Mouse (Mus musculus): ENCODE data around the gene Ifnar2. TPM values are rescaled to one million over a fixed set of nuclear protein-coding genes. Genes with fewer than 3 reads are reported as not detected.
A peak's percentile ranks its signal among the peaks of the same experiment; 100 is the strongest.

The Ifnar2 gene
- polyA plus RNA-seq, 1 experiment from 2014 or later, result 35.4 TPM

GRCm38 (mm10) chr16:91363483-91363882 lies 9.1 kb upstream of the Ifnar2 start:
- Histone ChIP-seq H3K4me2 (replicated peaks; ENCODE audit: low read depth, low read length) (no peak overlapping the region), H3K4me1 (replicated peaks; ENCODE audit: control insufficient read depth, insufficient read depth, low read length) (no peaks in the 10 kb centered on the region), H3K9ac (ENCODE audit: low read depth, low read length) (no peak overlapping the region), H3K27me3 (ENCODE audit: control insufficient read depth, insufficient read depth, low read length) (no peaks in the 10 kb centered on the region), H3K27ac (ENCODE audit: low read depth, low read length) (no peak overlapping the region), H3K36me3 (ENCODE audit: control insufficient read depth, insufficient read depth, low read length) (no peaks in the 10 kb centered on the region), H3K4me3 (ENCODE audit: low read depth, low read length) (no peak overlapping the region), H3K9me3 (ENCODE audit: control insufficient read depth, low read length) (no peaks in the 10 kb centered on the region)
- ATAC-seq (ENCODE audit: low FRiP score), result no peak
- no peak for DNase-seq (ENCODE audit: low spot score)
- 45% methylated on average over 3 of the region's 3 CpGs for WGBS

GRCm38 (mm10) chr16:91366567-91366966 lies 6.0 kb upstream of the Ifnar2 start:
- H3K27ac ChIP-seq (ENCODE audit: low read depth, low read length), result no peak overlapping the region
- ATAC-seq (ENCODE audit: low FRiP score), result no peak
- H3K4me2 ChIP-seq (replicated peaks; ENCODE audit: low read depth, low read length), result no peak overlapping the region
- H3K36me3 ChIP-seq (ENCODE audit: control insufficient read depth, insufficient read depth, low read length), result no peaks in the 10 kb centered on the region
- no peaks in the 10 kb centered on the region for H3K27me3 ChIP-seq (ENCODE audit: control insufficient read depth, insufficient read depth, low read length)
- no peaks in the 10 kb centered on the region for H3K4me1 ChIP-seq (replicated peaks; ENCODE audit: control insufficient read depth, insufficient read depth, low read length)
- no peak for DNase-seq (ENCODE audit: low spot score)
- no peaks in the 10 kb centered on the region for H3K9me3 ChIP-seq (ENCODE audit: control insufficient read depth, low read length)
- H3K4me3 ChIP-seq (ENCODE audit: low read depth, low read length), result no peak overlapping the region
- no peak overlapping the region for H3K9ac ChIP-seq (ENCODE audit: low read depth, low read length)

GRCm38 (mm10) chr16:91367066-91367465 lies 5.5 kb upstream of the Ifnar2 start:
- Histone ChIP-seq H3K27ac (ENCODE audit: low read depth, low read length) (no peak overlapping the region), H3K9me3 (ENCODE audit: control insufficient read depth, low read length) (no peaks in the 10 kb centered on the region), H3K4me1 (replicated peaks; ENCODE audit: control insufficient read depth, insufficient read depth, low read length) (no peaks in the 10 kb centered on the region), H3K36me3 (ENCODE audit: control insufficient read depth, insufficient read depth, low read length) (no peaks in the 10 kb centered on the region), H3K9ac (ENCODE audit: low read depth, low read length) (no peak overlapping the region), H3K4me3 (ENCODE audit: low read depth, low read length) (no peak overlapping the region), H3K27me3 (ENCODE audit: control insufficient read depth, insufficient read depth, low read length) (no peaks in the 10 kb centered on the region), H3K4me2 (replicated peaks; ENCODE audit: low read depth, low read length) (no peak overlapping the region)
- ATAC-seq (ENCODE audit: low FRiP score) (no peak), DNase-seq (ENCODE audit: low spot score) (no peak)
- 87% methylated on average over 2 of the region's 2 CpGs for WGBS

GRCm38 (mm10) chr16:91373473-91374252 lies 1.1 kb downstream of the Ifnar2 start:
- Histone ChIP-seq H3K36me3 (ENCODE audit: control insufficient read depth, insufficient read depth, low read length) (no peaks in the 10 kb centered on the region), H3K4me1 (replicated peaks; ENCODE audit: control insufficient read depth, insufficient read depth, low read length) (0 out of 2 replicates have a peak, but pooled peaks cover 2% of the 10 kb centered on the region), H3K4me3 (ENCODE audit: low read depth, low read length) (peak overlapping the region; percentile 87), H3K27ac (ENCODE audit: low read depth, low read length) (peak overlapping the region; percentile 86), H3K27me3 (ENCODE audit: control insufficient read depth, insufficient read depth, low read length) (no peaks in the 10 kb centered on the region), H3K9ac (ENCODE audit: low read depth, low read length) (peak overlapping the region; percentile 97), H3K9me3 (ENCODE audit: control insufficient read depth, low read length) (no peaks in the 10 kb centered on the region), H3K4me2 (replicated peaks; ENCODE audit: low read depth, low read length) (peak overlapping the region; percentile 74)
- no peak for DNase-seq (ENCODE audit: low spot score)
- 49% methylated on average over 11 of the region's 13 CpGs for WGBS
- ATAC-seq (ENCODE audit: low FRiP score), result no peak

DNA sequence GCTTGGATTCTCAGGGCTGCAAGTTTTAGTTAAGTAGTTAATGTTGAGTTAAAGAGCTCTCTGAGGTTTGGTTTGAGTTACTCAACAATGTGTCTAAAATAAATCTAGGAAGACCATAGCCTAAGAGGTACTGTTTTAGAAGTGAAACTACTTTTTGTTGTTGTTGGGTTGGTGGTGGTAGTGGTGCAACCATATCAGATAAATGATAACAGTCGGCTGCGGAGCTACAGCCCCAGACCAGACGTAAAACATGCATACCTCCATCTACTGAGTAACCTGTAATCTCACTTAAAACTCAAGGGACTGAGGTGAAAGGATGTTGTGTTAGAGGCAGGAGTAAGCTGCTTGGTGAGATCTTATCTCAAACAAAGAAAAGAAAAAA lies 1.7 kb downstream of the Ifnar2 start:
- Histone ChIP-seq H3K9me3 (ENCODE audit: control insufficient read depth, low read length) (no peaks in the 10 kb centered on the region), H3K27ac (ENCODE audit: low read depth, low read length) (no peak overlapping the region), H3K4me1 (replicated peaks; ENCODE audit: control insufficient read depth, insufficient read depth, low read length) (0 out of 2 replicates have a peak, but pooled peaks cover 2% of the 10 kb centered on the region), H3K4me3 (ENCODE audit: low read depth, low read length) (no peak overlapping the region), H3K27me3 (ENCODE audit: control insufficient read depth, insufficient read depth, low read length) (no peaks in the 10 kb centered on the region), H3K4me2 (replicated peaks; ENCODE audit: low read depth, low read length) (no peak overlapping the region), H3K36me3 (ENCODE audit: control insufficient read depth, insufficient read depth, low read length) (no peaks in the 10 kb centered on the region), H3K9ac (ENCODE audit: low read depth, low read length) (no peak overlapping the region)
- ATAC-seq (ENCODE audit: low FRiP score), result no peak
- WGBS, result 92% methylated on average over 3 of the region's 3 CpGs
- no peak for DNase-seq (ENCODE audit: low spot score)

DNA sequence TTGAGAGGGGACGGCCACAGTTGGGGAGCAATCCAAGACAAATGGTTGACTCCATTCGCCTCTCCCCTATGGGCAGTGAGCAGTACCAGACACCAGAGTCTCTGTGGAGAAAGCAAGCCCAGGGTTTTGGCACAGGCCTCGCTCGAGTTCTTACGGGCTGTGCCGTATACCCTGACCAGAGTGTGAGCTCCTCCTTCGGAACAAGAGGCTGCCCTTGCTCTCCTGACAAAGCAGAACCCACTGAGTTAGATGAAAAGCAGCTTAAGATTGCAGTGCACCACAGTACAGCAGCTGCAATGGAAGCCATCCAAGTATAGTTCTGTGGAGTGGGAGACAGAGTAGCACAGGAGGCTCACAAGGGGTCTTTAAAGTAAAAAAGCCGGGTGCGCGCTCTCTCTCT lies 4.1 kb downstream of the Ifnar2 start:
- H3K4me3 ChIP-seq (ENCODE audit: low read depth, low read length), result no peak overlapping the region
- H3K4me1 ChIP-seq (replicated peaks; ENCODE audit: control insufficient read depth, insufficient read depth, low read length), result 0 out of 2 replicates have a peak, but pooled peaks cover 2% of the 10 kb centered on the region
- H3K9ac ChIP-seq (ENCODE audit: low read depth, low read length), result no peak overlapping the region
- H3K9me3 ChIP-seq (ENCODE audit: control insufficient read depth, low read length), result no peaks in the 10 kb centered on the region
- no peaks in the 10 kb centered on the region for H3K27me3 ChIP-seq (ENCODE audit: control insufficient read depth, insufficient read depth, low read length)
- ATAC-seq (ENCODE audit: low FRiP score) (no peak), DNase-seq (ENCODE audit: low spot score) (no peak)
- no peak overlapping the region for H3K27ac ChIP-seq (ENCODE audit: low read depth, low read length)
- H3K36me3 ChIP-seq (ENCODE audit: control insufficient read depth, insufficient read depth, low read length), result no peaks in the 10 kb centered on the region
- 97% methylated on average over 10 of the region's 10 CpGs for WGBS
- no peak overlapping the region for H3K4me2 ChIP-seq (replicated peaks; ENCODE audit: low read depth, low read length)

DNA sequence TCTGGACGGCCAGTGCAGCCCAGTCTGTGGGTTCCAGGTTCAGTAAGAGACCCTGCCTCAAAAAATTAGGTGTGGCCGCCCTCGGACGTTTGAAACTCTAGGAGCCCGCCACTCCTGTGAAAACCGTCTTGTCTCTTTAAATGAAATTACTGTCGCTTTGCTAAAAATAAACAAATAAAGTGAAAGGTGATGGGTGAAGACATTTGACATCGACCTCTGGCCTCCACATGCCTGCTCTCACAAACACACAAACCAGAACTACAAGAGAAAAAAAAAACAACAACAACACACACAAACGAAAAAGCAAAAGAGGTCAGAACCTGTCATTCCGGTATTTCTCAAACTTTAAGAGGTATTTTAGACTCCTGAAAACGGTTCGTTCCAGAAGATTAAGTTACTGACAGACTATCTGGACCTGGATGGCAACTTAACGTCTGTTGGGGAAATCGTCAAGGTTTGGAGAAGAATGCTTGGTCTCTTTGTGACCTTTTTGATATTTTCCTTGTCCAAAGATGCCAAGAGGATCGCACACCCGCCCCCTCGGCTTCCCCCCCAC lies 5.9 kb downstream of the Ifnar2 start:
- Histone ChIP-seq H3K27ac (ENCODE audit: low read depth, low read length) (no peak overlapping the region), H3K4me2 (replicated peaks; ENCODE audit: low read depth, low read length) (no peak overlapping the region), H3K9me3 (ENCODE audit: control insufficient read depth, low read length) (no peaks in the 10 kb centered on the region), H3K4me1 (replicated peaks; ENCODE audit: control insufficient read depth, insufficient read depth, low read length) (0 out of 2 replicates have a peak, but pooled peaks cover 2% of the 10 kb centered on the region), H3K36me3 (ENCODE audit: control insufficient read depth, insufficient read depth, low read length) (no peaks in the 10 kb centered on the region), H3K9ac (ENCODE audit: low read depth, low read length) (no peak overlapping the region), H3K4me3 (ENCODE audit: low read depth, low read length) (no peak overlapping the region), H3K27me3 (ENCODE audit: control insufficient read depth, insufficient read depth, low read length) (no peaks in the 10 kb centered on the region)
- WGBS, result 58% methylated on average over 17 of the region's 17 CpGs
- ATAC-seq (ENCODE audit: low FRiP score) (no peak), DNase-seq (ENCODE audit: low spot score) (no peak)

GRCm38 (mm10) chr16:91378991-91379390 lies 6.4 kb downstream of the Ifnar2 start:
- Histone ChIP-seq H3K4me3 (ENCODE audit: low read depth, low read length) (no peak overlapping the region), H3K36me3 (ENCODE audit: control insufficient read depth, insufficient read depth, low read length) (no peaks in the 10 kb centered on the region), H3K27me3 (ENCODE audit: control insufficient read depth, insufficient read depth, low read length) (no peaks in the 10 kb centered on the region), H3K4me1 (replicated peaks; ENCODE audit: control insufficient read depth, insufficient read depth, low read length) (no peaks in the 10 kb centered on the region), H3K4me2 (replicated peaks; ENCODE audit: low read depth, low read length) (no peak overlapping the region; the same call in 1 of the 2 replicates), H3K9me3 (ENCODE audit: control insufficient read depth, low read length) (no peaks in the 10 kb centered on the region), H3K9ac (ENCODE audit: low read depth, low read length) (no peak overlapping the region), H3K27ac (ENCODE audit: low read depth, low read length) (0 out of 2 replicates have a peak overlapping the region, but pooled peaks have one; percentile 10)
- DNase-seq (ENCODE audit: low spot score) (no peak), ATAC-seq (ENCODE audit: low FRiP score) (no peak)
- 34% methylated on average over 9 of the region's 9 CpGs for WGBS

DNA sequence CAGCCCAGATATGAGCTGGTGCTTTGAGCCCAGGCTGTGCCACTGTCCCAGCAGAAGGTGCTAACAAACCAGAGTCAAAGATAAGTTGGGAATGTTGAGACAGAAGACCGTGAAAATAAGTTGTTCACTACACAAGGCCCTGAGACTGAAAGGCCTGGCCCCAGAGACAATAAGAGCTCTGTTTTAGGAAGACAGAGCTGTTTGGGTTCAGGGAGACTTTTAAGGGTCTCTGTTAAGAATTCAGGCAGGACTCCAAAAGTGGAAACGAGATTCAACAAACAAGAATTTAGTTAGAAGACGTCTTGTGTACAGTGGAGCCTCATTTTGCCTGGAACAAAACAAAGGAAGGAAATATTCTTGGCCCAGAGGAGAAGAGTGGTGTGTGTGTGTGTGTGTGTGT lies 6.8 kb downstream of the Ifnar2 start:
- no peak overlapping the region for H3K4me3 ChIP-seq (ENCODE audit: low read depth, low read length)
- H3K27me3 ChIP-seq (ENCODE audit: control insufficient read depth, insufficient read depth, low read length), result no peaks in the 10 kb centered on the region
- ATAC-seq (ENCODE audit: low FRiP score) (no peak), DNase-seq (ENCODE audit: low spot score) (no peak)
- WGBS, result 64% methylated on average over 3 of the region's 3 CpGs
- no peak overlapping the region; the same call in 1 of the 2 replicates for H3K4me2 ChIP-seq (replicated peaks; ENCODE audit: low read depth, low read length)
- H3K36me3 ChIP-seq (ENCODE audit: control insufficient read depth, insufficient read depth, low read length), result no peaks in the 10 kb centered on the region
- no peak overlapping the region for H3K9ac ChIP-seq (ENCODE audit: low read depth, low read length)
- no peaks in the 10 kb centered on the region for H3K9me3 ChIP-seq (ENCODE audit: control insufficient read depth, low read length)
- H3K27ac ChIP-seq (ENCODE audit: low read depth, low read length), result 0 out of 2 replicates have a peak overlapping the region, but pooled peaks have one; percentile 10
- H3K4me1 ChIP-seq (replicated peaks; ENCODE audit: control insufficient read depth, insufficient read depth, low read length), result no peaks in the 10 kb centered on the region
